Mouse (Mus musculus) liver, embryonic 11.5 days (tissue): ENCODE measurements at regions not wholly inside any gene's neighbourhood (a gene's known extent, or its start where the extent isn't known, plus 50 kb on each side); places are given as distances from the start of the nearest gene placed in this dataset.

Experiments used
- ATAC-seq: fragments of 200-750 bp; cut with Nextera tagmentation; replicated peaks from 2 replicates; pipeline ENCODE4 v1.8.0; 2017; ENCODE audit warnings: moderate number of reproducible peaks, mild to moderate bottlenecking, moderate TSS enrichment, moderate library complexity; ENCODE audit not compliant: low FRiP score
- DNase-seq: peaks from one replicate; pipeline ENCODE4 v3.0.0-alpha.2; 2017; ENCODE audit warnings: low spot score
- H3K27ac ChIP-seq: fragments of 300-500 bp; sonication (generic); 2 replicates; pipeline ENCODE4 v1.5.1; 2014; ENCODE audit warnings: mild to moderate bottlenecking, low read depth, low read length, control low read depth
- H3K27me3 ChIP-seq: fragments of 300-500 bp; sonication (generic); replicated peaks from 2 replicates; pipeline ENCODE4 v1.6.1; 2014; ENCODE audit warnings: low read length, mixed read lengths; ENCODE audit not compliant: control insufficient read depth, insufficient read depth
- H3K36me3 ChIP-seq: fragments of 300-500 bp; sonication (generic); 2 replicates; pipeline ENCODE4 v1.6.1; 2014; ENCODE audit warnings: mild to moderate bottlenecking, low read length, moderate library complexity, mixed read lengths; ENCODE audit not compliant: control insufficient read depth, insufficient read depth
- H3K4me1 ChIP-seq: fragments of 300-500 bp; sonication (generic); replicated peaks from 2 replicates; pipeline ENCODE4 v1.6.1; 2014; ENCODE audit warnings: low read length, mixed read lengths; ENCODE audit not compliant: control insufficient read depth, insufficient read depth
- H3K4me2 ChIP-seq: fragments of 300-500 bp; sonication (generic); 2 replicates; pipeline ENCODE4 v1.6.1; 2014; ENCODE audit warnings: mild to moderate bottlenecking, control low read depth, moderate library complexity
- H3K4me3 ChIP-seq: fragments of 300-500 bp; sonication (generic); 2 replicates; pipeline ENCODE4 v1.5.1; 2014; ENCODE audit warnings: low read depth, low read length, control low read depth
- H3K9ac ChIP-seq: fragments of 300-500 bp; sonication (generic); 2 replicates; pipeline ENCODE4 v1.6.1; 2014; ENCODE audit warnings: low read depth, low read length, control low read depth
- H3K9me3 ChIP-seq: fragments of 300-500 bp; sonication (generic); 2 replicates; pipeline ENCODE4 v1.6.1; 2016; ENCODE audit warnings: low read length, inconsistent platforms, mixed read lengths; ENCODE audit not compliant: control insufficient read depth
- WGBS: fragments of 180-500 bp; shearing (Covaris S2); extraction: QIAGEN DNeasy Blood & Tissue Kit; methylation state at CpG from one replicate; pipeline ENCODE4 v1.1.7; 2014; 5-methylcytosine and 5-hydroxymethylcytosine counted together

GRCm38 (mm10) chr3:35208526-35208925 lies 545.4 kb upstream of the Atp11b start:
- Histone ChIP-seq H3K9me3 (no peaks in the 10 kb centered on the region), H3K4me2 (no peak overlapping the region), H3K27ac (no peak overlapping the region), H3K4me3 (no peak overlapping the region), H3K36me3 (no peaks in the 10 kb centered on the region), H3K9ac (no peak overlapping the region), H3K4me1 (no peaks in the 10 kb centered on the region), H3K27me3 (no peaks in the 10 kb centered on the region)
- DNase-seq (no peak), ATAC-seq (no peak)
- WGBS, result 79% methylated on average over 5 of the region's 5 CpGs

GRCm38 (mm10) chr3:35219394-35219793 lies 534.5 kb upstream of the Atp11b start:
- 81% methylated on average over 6 of the region's 6 CpGs for WGBS
- no peaks in the 10 kb centered on the region for H3K27me3 ChIP-seq
- H3K27ac ChIP-seq, result no peak overlapping the region
- ATAC-seq (no peak), DNase-seq (no peak)
- no peak overlapping the region for H3K4me3 ChIP-seq
- H3K4me2 ChIP-seq, result no peak overlapping the region
- H3K9ac ChIP-seq, result no peak overlapping the region
- no peaks in the 10 kb centered on the region for H3K9me3 ChIP-seq
- H3K36me3 ChIP-seq, result no peaks in the 10 kb centered on the region
- no peaks in the 10 kb centered on the region for H3K4me1 ChIP-seq

GRCm38 (mm10) chr3:35221183-35221582 lies 532.7 kb upstream of the Atp11b start:
- H3K9me3 ChIP-seq, result no peaks in the 10 kb centered on the region
- H3K9ac ChIP-seq, result no peak overlapping the region
- H3K27ac ChIP-seq, result no peak overlapping the region
- WGBS, result 72% methylated on average over 3 of the region's 3 CpGs
- H3K36me3 ChIP-seq, result no peaks in the 10 kb centered on the region
- H3K4me3 ChIP-seq, result no peak overlapping the region
- H3K4me2 ChIP-seq, result no peak overlapping the region
- H3K4me1 ChIP-seq, result no peaks in the 10 kb centered on the region
- H3K27me3 ChIP-seq, result no peaks in the 10 kb centered on the region
- ATAC-seq (no peak), DNase-seq (no peak)

GRCm38 (mm10) chr3:35222251-35222650 lies 531.7 kb upstream of the Atp11b start:
- no peak overlapping the region for H3K9ac ChIP-seq
- H3K4me1 ChIP-seq, result no peaks in the 10 kb centered on the region
- WGBS, result 59% methylated on average over 2 of the region's 2 CpGs
- no peak overlapping the region for H3K4me3 ChIP-seq
- ATAC-seq (no peak), DNase-seq (no peak)
- no peaks in the 10 kb centered on the region for H3K9me3 ChIP-seq
- no peaks in the 10 kb centered on the region for H3K36me3 ChIP-seq
- H3K4me2 ChIP-seq, result no peak overlapping the region
- H3K27ac ChIP-seq, result no peak overlapping the region
- H3K27me3 ChIP-seq, result no peaks in the 10 kb centered on the region

GRCm38 (mm10) chr3:35225051-35225701 lies 528.7 kb upstream of the Atp11b start:
- no peaks in the 10 kb centered on the region for H3K36me3 ChIP-seq
- H3K27me3 ChIP-seq, result no peaks in the 10 kb centered on the region
- no peak overlapping the region for H3K27ac ChIP-seq
- ATAC-seq, result no peak
- WGBS, result 35% methylated on average over 12 of the region's 12 CpGs
- no peak overlapping the region for H3K4me2 ChIP-seq
- no peak for DNase-seq
- H3K9ac ChIP-seq, result no peak overlapping the region
- H3K9me3 ChIP-seq, result no peaks in the 10 kb centered on the region
- H3K4me3 ChIP-seq, result no peak overlapping the region
- H3K4me1 ChIP-seq, result no peaks in the 10 kb centered on the region

GRCm38 (mm10) chr3:35225774-35226365 lies 528.0 kb upstream of the Atp11b start:
- no peaks in the 10 kb centered on the region for H3K27me3 ChIP-seq
- H3K4me1 ChIP-seq, result no peaks in the 10 kb centered on the region
- DNase-seq (no peak), ATAC-seq (no peak)
- H3K9me3 ChIP-seq, result no peaks in the 10 kb centered on the region
- no peaks in the 10 kb centered on the region for H3K36me3 ChIP-seq
- H3K4me3 ChIP-seq, result no peak overlapping the region
- 63% methylated on average over 3 of the region's 3 CpGs for WGBS
- H3K27ac ChIP-seq, result no peak overlapping the region
- no peak overlapping the region for H3K4me2 ChIP-seq
- no peak overlapping the region for H3K9ac ChIP-seq

- 80% methylated on average over 10 of the region's 10 CpGs for WGBS
- Histone ChIP-seq H3K4me1 (no peaks in the 10 kb centered on the region), H3K9ac (no peak overlapping the region), H3K27ac (no peak overlapping the region), H3K9me3 (no peaks in the 10 kb centered on the region), H3K36me3 (no peaks in the 10 kb centered on the region), H3K4me2 (no peak overlapping the region), H3K4me3 (no peak overlapping the region), H3K27me3 (no peaks in the 10 kb centered on the region)
- no peak for DNase-seq
- no peak for ATAC-seq
These were observed 522.6 kb upstream of the Atp11b start for GRCm38 (mm10) chr3:35231158-35231928.

GRCm38 (mm10) chr3:35232487-35232886 lies 521.4 kb upstream of the Atp11b start:
- Histone ChIP-seq H3K9me3 (no peaks in the 10 kb centered on the region), H3K4me2 (no peak overlapping the region), H3K27me3 (no peaks in the 10 kb centered on the region), H3K36me3 (no peaks in the 10 kb centered on the region), H3K4me3 (no peak overlapping the region), H3K9ac (no peak overlapping the region), H3K27ac (no peak overlapping the region), H3K4me1 (no peaks in the 10 kb centered on the region)
- no peak for ATAC-seq
- DNase-seq, result no peak
- WGBS, result 71% methylated on average over 1 of the region's 1 CpGs

- DNase-seq (peak; percentile 8), ATAC-seq (no peak)
- Histone ChIP-seq H3K36me3 (no peaks in the 10 kb centered on the region), H3K4me3 (no peak overlapping the region), H3K9ac (no peak overlapping the region), H3K9me3 (no peaks in the 10 kb centered on the region), H3K4me2 (no peak overlapping the region), H3K27ac (no peak overlapping the region), H3K27me3 (no peaks in the 10 kb centered on the region), H3K4me1 (no peaks in the 10 kb centered on the region)
- WGBS, result 74% methylated on average over 3 of the region's 3 CpGs
These were observed 518.8 kb upstream of the Atp11b start for GRCm38 (mm10) chr3:35235066-35235465.
